Mouse (Mus musculus) lung, embryonic 14.5 days (tissue): ENCODE data around the gene Ntm. TPM values are rescaled to one million over a fixed set of nuclear protein-coding genes. Genes with fewer than 3 reads are reported as not detected.

Experiments
- ATAC-seq: fragments of 200-750 bp; cut with Nextera tagmentation; 2 replicates; pipeline ENCODE4 v1.8.0; 2017; ENCODE audit warnings: mild to moderate bottlenecking, moderate TSS enrichment, moderate library complexity; ENCODE audit not compliant: insufficient read depth
- DNase-seq: peaks from one replicate; pipeline ENCODE4 v3.0.0-alpha.2; 2015
- H3K27ac ChIP-seq: fragments of 300-500 bp; sonication (generic); 2 replicates; pipeline ENCODE4 v1.5.1; 2014; ENCODE audit warnings: low read depth, mild to moderate bottlenecking, moderate library complexity
- H3K27me3 ChIP-seq: fragments of 300-500 bp; sonication (generic); 2 replicates; pipeline ENCODE4 v1.6.1; 2014; ENCODE audit warnings: low read length, control low read depth; ENCODE audit not compliant: insufficient read depth
- H3K36me3 ChIP-seq: fragments of 300-500 bp; sonication (generic); 2 replicates; pipeline ENCODE4 v1.6.1; 2014; ENCODE audit warnings: control low read depth; ENCODE audit not compliant: insufficient read depth
- H3K4me1 ChIP-seq: fragments of 300-500 bp; sonication (generic); 2 replicates; pipeline ENCODE4 v1.6.1; 2014; ENCODE audit warnings: antibody characterized with exemption, control low read depth; ENCODE audit not compliant: insufficient read depth
- H3K4me2 ChIP-seq: fragments of 300-500 bp; sonication (generic); 2 replicates; pipeline ENCODE4 v1.6.1; 2014; ENCODE audit warnings: mild to moderate bottlenecking
- H3K4me3 ChIP-seq: fragments of 300-500 bp; sonication (generic); 2 replicates; pipeline ENCODE4 v1.5.1; 2014; ENCODE audit warnings: low read depth, low read length
- H3K9ac ChIP-seq: fragments of 300-500 bp; sonication (generic); 2 replicates; pipeline ENCODE4 v1.6.1; 2014
- H3K9me3 ChIP-seq: fragments of 300-500 bp; sonication (generic); 2 replicates; pipeline ENCODE4 v1.6.1; 2016; ENCODE audit warnings: low read depth, low read length, control low read depth
- CTCF ChIP-seq: IDR thresholded peaks from 2 replicates; pipeline ENCODE4 v1.5.1; 2016; ENCODE audit warnings: antibody characterized with exemption, low read depth
- WGBS: fragments of 180-500 bp; shearing (Covaris S2); extraction: QIAGEN DNeasy Blood & Tissue Kit; methylation state at CpG from one replicate; pipeline ENCODE4 v1.1.7; 2014; 5-methylcytosine and 5-hydroxymethylcytosine counted together
- polyA plus RNA-seq: library from polyadenylated mRNA; unstranded; fragments of >200 nt; fragmentation: Nextera tagmentation; extraction: Ambion mirVana; gene quantifications from 2 replicates; pipeline ENCODE4 v1.2.1, GENCODE M21; 2014

The Ntm gene
- polyA plus RNA-seq, 1 experiment from 2014 or later, result 22.1 TPM

DNA sequence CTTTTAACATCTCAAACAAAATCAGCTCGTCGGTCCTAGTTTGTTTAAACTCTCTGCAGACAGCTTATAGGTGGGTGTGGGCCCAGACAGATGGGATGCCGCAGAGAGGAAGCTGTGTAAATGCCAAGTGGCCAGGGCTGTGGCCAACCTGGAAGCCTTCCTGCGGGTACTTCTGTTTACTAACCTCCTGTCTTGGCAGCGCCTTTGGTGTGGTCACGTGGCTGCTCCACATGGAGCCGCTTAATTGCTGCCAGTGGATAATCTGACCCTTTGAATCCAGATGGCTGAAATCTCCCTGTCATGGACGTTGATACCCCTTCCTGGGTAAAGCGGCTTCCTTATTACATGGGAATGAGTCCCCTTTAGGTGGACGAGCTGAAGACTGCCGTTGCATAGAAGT, 742.4 kb downstream of the Ntm start:
- ATAC-seq (no peak), DNase-seq (no peak)
- no peaks in the 10 kb centered on the region for H3K9me3 ChIP-seq
- H3K9ac ChIP-seq, result no peak overlapping the region
- no peaks in the 10 kb centered on the region for H3K27me3 ChIP-seq
- no peak for TF ChIP-seq CTCF
- no peak overlapping the region for H3K4me2 ChIP-seq
- no peak overlapping the region for H3K27ac ChIP-seq
- no peaks in the 10 kb centered on the region for H3K4me1 ChIP-seq
- 32% methylated on average over 11 of the region's 11 CpGs for WGBS
- no peaks in the 10 kb centered on the region for H3K36me3 ChIP-seq
- H3K4me3 ChIP-seq, result no peak overlapping the region

DNA sequence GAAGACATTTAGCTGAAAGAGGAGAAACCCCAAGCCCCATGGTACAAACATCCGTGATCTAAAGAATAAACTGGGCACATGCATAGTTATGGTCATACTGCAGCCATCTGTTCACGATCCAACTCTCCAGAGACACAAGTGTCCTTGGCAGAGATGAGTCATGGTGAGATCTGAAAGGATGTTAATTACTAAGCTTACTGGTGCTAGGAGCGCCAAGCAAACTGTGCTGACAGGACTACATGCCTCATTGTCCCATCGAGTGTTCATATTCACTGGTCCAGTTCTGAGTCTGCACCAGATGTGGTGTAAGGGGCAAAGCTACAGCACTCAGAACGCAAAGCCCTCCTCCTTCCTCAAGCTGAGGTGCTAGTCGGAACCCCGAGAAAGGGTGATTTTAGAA, 745.0 kb downstream of the Ntm start:
- ATAC-seq (no peak), DNase-seq (no peak)
- H3K36me3 ChIP-seq, result no peaks in the 10 kb centered on the region
- H3K27me3 ChIP-seq, result no peaks in the 10 kb centered on the region
- no peaks in the 10 kb centered on the region for H3K4me1 ChIP-seq
- 83% methylated on average over 7 of the region's 7 CpGs for WGBS
- H3K9ac ChIP-seq, result no peak overlapping the region
- no peak overlapping the region for H3K4me3 ChIP-seq
- H3K9me3 ChIP-seq, result no peaks in the 10 kb centered on the region
- no peak overlapping the region for H3K4me2 ChIP-seq
- no peak for TF ChIP-seq CTCF
- H3K27ac ChIP-seq, result no peak overlapping the region

DNA sequence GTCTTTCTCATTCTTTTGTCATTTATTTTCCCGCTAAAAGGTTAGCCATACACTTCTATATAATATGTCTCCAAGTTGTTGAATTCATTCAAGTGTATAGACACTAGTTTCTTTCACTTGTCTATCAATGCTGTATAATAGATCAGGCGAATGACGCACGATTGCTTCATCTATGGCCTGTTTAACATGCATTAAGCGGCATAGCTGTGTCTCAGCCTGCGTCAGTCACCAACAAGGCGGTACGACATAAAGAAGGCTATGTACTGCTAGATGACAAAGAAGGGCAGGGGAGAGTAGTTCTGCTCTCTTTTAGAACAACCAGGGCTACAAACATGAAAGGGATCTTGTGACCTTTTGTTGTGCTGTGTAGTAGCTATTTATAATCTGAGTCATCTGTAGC, 746.4 kb downstream of the Ntm start:
- no peak overlapping the region for H3K4me2 ChIP-seq
- 90% methylated on average over 8 of the region's 8 CpGs for WGBS
- H3K27me3 ChIP-seq, result no peaks in the 10 kb centered on the region
- TF ChIP-seq CTCF, result no peak
- H3K9me3 ChIP-seq, result no peaks in the 10 kb centered on the region
- no peak overlapping the region for H3K9ac ChIP-seq
- H3K27ac ChIP-seq, result no peak overlapping the region
- DNase-seq (no peak), ATAC-seq (no peak)
- H3K36me3 ChIP-seq, result no peaks in the 10 kb centered on the region
- H3K4me3 ChIP-seq, result no peak overlapping the region
- no peaks in the 10 kb centered on the region for H3K4me1 ChIP-seq

DNA sequence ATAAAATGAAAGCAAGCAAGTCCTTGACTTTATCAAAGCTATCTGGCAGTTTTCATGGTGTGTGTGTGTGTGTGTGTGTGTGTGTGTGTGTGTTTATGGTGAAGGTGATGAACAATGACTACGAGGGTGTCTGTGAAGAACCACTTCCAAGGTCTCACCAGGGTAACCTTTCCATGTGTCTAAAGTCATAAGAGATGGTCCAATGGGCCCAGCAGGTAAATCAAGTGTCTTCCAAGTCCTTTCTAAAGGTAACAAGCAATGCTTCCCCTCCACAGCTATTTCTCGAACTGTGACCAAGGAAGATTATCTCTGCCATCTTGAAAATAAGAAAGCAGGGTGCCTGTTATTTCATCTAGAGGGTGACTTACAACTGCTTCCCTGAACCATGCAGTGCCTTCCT, 747.1 kb downstream of the Ntm start:
- no peaks in the 10 kb centered on the region for H3K9me3 ChIP-seq
- no peak overlapping the region for H3K9ac ChIP-seq
- DNase-seq (no peak), ATAC-seq (no peak)
- no peaks in the 10 kb centered on the region for H3K4me1 ChIP-seq
- no peaks in the 10 kb centered on the region for H3K36me3 ChIP-seq
- no peak overlapping the region for H3K4me2 ChIP-seq
- 87% methylated on average over 2 of the region's 2 CpGs for WGBS
- H3K27ac ChIP-seq, result no peak overlapping the region
- H3K4me3 ChIP-seq, result no peak overlapping the region
- TF ChIP-seq CTCF, result no peak
- no peaks in the 10 kb centered on the region for H3K27me3 ChIP-seq

DNA sequence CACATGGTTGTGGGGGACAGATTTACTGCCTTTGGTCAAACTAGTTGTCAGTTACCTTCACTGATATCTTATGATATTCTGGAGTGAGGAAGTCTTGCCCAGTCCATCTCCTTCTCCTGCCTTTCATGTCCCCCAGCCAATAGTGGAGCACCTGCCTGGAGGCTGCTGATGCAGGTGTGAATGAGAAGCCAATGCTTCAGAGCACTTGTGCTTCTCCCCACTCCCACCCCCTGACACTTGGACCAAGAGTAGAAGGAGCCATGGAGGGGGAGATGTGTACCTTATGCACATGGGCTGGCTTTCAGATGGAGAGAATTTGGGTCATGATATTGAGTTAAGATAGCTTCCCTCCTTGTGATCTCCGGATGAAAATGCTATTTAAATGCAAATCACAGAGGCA, 747.7 kb downstream of the Ntm start:
- H3K27me3 ChIP-seq, result no peaks in the 10 kb centered on the region
- DNase-seq (no peak), ATAC-seq (no peak)
- no peaks in the 10 kb centered on the region for H3K9me3 ChIP-seq
- no peaks in the 10 kb centered on the region for H3K4me1 ChIP-seq
- no peaks in the 10 kb centered on the region for H3K36me3 ChIP-seq
- no peak for TF ChIP-seq CTCF
- no peak overlapping the region for H3K4me2 ChIP-seq
- 94% methylated on average over 1 of the region's 1 CpGs for WGBS
- H3K9ac ChIP-seq, result no peak overlapping the region
- H3K27ac ChIP-seq, result no peak overlapping the region
- H3K4me3 ChIP-seq, result no peak overlapping the region

DNA sequence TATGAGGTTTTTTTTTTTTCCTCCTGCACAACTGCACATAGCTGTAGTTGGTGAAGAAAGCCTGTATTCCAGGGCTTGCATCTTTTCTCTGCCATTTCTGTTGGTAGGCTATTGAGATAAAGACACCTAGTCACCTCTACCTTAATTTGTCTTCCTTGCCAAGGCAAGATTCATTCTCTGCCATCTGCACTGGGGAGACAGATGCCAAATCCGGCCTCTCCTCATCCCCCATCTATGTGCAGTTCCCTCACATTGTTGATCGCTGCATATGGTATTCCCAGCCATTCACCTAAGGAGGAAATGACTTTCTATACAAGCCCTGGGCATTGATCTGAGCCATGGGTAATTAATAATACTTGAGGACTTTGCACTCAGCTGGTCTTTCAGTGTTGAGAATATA, 753.7 kb downstream of the Ntm start:
- Histone ChIP-seq H3K27me3 (no peaks in the 10 kb centered on the region), H3K4me3 (no peak overlapping the region), H3K36me3 (no peaks in the 10 kb centered on the region), H3K9ac (no peak overlapping the region), H3K9me3 (no peaks in the 10 kb centered on the region), H3K4me2 (no peak overlapping the region), H3K27ac (no peak overlapping the region), H3K4me1 (no peaks in the 10 kb centered on the region)
- WGBS, result 83% methylated on average over 2 of the region's 2 CpGs
- TF ChIP-seq CTCF, result no peak
- no peak for DNase-seq
- ATAC-seq, result no peak

- ATAC-seq (no peak), DNase-seq (no peak)
- 62% methylated on average over 5 of the region's 5 CpGs for WGBS
- Histone ChIP-seq H3K27me3 (no peaks in the 10 kb centered on the region), H3K4me3 (no peak overlapping the region), H3K4me2 (no peak overlapping the region), H3K27ac (no peak overlapping the region), H3K4me1 (no peaks in the 10 kb centered on the region), H3K36me3 (no peaks in the 10 kb centered on the region), H3K9me3 (no peaks in the 10 kb centered on the region), H3K9ac (no peak overlapping the region)
- no peak for TF ChIP-seq CTCF
These were observed 754.8 kb downstream of the Ntm start for GRCm38 (mm10) chr9:29208142-29208541.

DNA sequence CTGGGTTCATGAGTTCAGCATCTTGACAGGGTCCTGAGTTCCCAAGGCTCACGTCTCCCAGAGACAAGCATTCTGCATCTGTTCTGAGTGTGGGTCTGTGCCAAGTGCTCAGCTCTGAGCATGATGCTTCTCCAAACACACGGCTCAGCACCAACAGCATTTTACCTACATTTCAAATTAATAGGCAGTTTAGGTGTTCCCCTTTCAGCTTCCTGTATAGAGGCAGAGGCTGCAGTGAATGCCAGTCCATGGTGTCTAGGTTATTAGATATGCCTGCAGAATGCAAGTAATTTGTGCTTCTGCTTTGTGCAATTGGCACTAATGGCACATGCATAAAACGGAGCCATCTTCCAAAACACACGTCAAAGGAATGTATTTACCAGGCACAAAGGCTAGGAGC, 757.3 kb downstream of the Ntm start:
- WGBS, result 59% methylated on average over 4 of the region's 4 CpGs
- no peak for ATAC-seq
- Histone ChIP-seq H3K9me3 (no peaks in the 10 kb centered on the region), H3K9ac (no peak overlapping the region), H3K27me3 (no peaks in the 10 kb centered on the region), H3K4me3 (no peak overlapping the region), H3K36me3 (no peaks in the 10 kb centered on the region), H3K27ac (no peak overlapping the region), H3K4me2 (no peak overlapping the region), H3K4me1 (no peaks in the 10 kb centered on the region)
- TF ChIP-seq CTCF, result no peak
- DNase-seq, result no peak
